Mouse (Mus musculus): ENCODE measurements around the gene Prdm16.

DNA sequence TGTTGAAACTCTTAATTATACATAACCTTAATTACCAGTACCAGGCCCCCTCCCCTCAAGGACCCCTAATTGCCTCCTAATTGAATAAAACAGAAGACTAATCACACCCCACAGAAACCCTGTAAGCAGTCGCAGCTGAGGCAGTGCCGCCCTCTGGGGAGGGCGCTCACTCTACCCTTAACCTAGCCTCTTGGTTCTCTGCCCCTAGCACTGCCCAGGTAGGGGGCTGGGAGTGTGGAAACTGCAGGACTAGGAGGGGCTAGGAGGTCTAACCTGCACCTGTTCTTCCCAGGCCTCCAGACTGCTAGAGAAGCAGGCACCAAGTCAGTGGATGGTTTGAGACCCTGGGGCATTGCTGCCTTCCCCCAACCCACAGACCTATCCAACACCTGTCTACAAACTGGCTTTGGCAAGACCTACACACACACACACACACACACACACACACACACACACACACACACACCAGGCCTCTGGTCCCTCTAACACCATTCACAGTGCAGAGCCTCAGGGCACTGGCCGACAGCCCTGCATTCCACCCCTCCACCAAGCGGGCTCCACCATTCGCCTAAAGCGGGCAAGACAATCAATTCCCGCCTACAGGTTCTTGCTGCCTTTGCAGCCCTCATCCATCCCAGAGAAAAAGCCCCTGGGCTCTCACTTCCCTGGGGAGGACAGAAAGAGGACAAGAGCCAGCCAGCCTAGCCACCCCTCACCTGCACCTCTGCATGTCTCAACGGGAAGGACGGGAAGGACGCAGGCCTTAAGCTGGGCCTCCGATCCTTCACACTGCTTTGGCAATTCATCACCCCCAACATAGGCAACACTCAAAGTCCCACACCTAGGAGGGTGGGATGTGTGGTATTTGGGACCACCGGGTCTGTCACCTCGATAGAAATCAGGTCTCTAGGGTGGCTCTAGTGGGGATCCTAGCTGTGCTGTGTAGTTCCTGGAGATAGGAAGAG is 3.6 kb downstream of the Prdm16 start:
- TF ChIP-seq POLR2A (IDR thresholded peaks at IDR 0.05; ENCODE audit: borderline replicate concordance, low read depth, low read length) (no peak), CTCF (IDR thresholded peaks at IDR 0.05; ENCODE audit: low read depth, low read length) (no peak)

Measured in bone marrow macrophage, adult 2 months (primary cell).